Mouse (Mus musculus) T-cell, adult 66 days (primary cell): Measurements from ENCODE around the gene Plek. TPM values are rescaled to one million over a fixed set of nuclear protein-coding genes. Genes with fewer than 3 reads are reported as not detected.

ENCODE experiments used
- total RNA-seq, 2 experiments: library from RNA; stranded (reverse); gene quantifications; 3 replicates in 1 of 2; 4 replicates in 1 of 2; pipeline ENCODE4 v1.2.4; 2023

Plek gene
- 1 to 10 TPM; 6.0 to 8.8 TPM for total RNA-seq

GRCm38 (mm10) chr11:17051545-17052475, at the start of gene Plek, which contains the start of gene Cnrip1:
Gene Plek (minus strand): TSS chr11:17052381.
Gene Cnrip1 (plus strand): TSS chr11:17051586.

GRCm38 (mm10) chr11:16950976-16951760, 101.0 kb downstream of the Plek start, which contains the start of gene Fbxo48:
Gene Fbxo48 (plus strand): TSS chr11:16951375.

Other genes with a start within 250 kb of the Plek start
- gene Fbxo48, start 101.0 kb downstream of the Plek start, total RNA-seq = 1 to 10 TPM; 1.9 to 2.0 TPM
- 10 to 100 TPM; 10.2 to 14.9 TPM for gene Cnrip1, start 795 bp downstream of the Plek start, total RNA-seq
- gene Ppp3r1, start 106.9 kb upstream of the Plek start, total RNA-seq = 10 to 100 TPM; 79.8 to 82.2 TPM
- 1 to 10 TPM; 9.6 to 10.0 TPM for gene Wdr92, start 129.7 kb upstream of the Plek start, total RNA-seq
- 10 to 100 TPM; 28.9 to 33.4 TPM for gene Pno1, start 159.2 kb upstream of the Plek start, total RNA-seq
- 10 to 100 TPM; 39.7 to 53.6 TPM for gene C1d, start 205.2 kb upstream of the Plek start, total RNA-seq